Mouse (Mus musculus) kidney, postnatal 0 days (tissue): ENCODE results near the gene 4933428M09Rik. TPM values are rescaled to one million over a fixed set of nuclear protein-coding genes. Genes with fewer than 3 reads are reported as not detected.
"Not testable (repeated sequence)": the region's sequence is repeated elsewhere in the genome, so short reads cannot be mapped to it uniquely, and the experiment has no call there.

Experiments used
- ATAC-seq: fragments of 200-750 bp; cut with Nextera tagmentation; replicated peaks from 2 replicates; pipeline ENCODE4 v1.8.0; 2017; ENCODE audit warnings: low read depth, moderate number of reproducible peaks, moderate TSS enrichment, moderate library complexity; ENCODE audit not compliant: low FRiP score
- DNase-seq: peaks from one replicate; pipeline ENCODE4 v3.0.0-alpha.2; 2016; ENCODE audit warnings: low spot score
- H3K27ac ChIP-seq: fragments of 300-500 bp; sonication (generic); 2 replicates; pipeline ENCODE4 v1.5.1; 2014; ENCODE audit warnings: mild to moderate bottlenecking
- H3K27me3 ChIP-seq: fragments of 300-500 bp; sonication (generic); 2 replicates; pipeline ENCODE4 v1.6.1; 2014; ENCODE audit warnings: low read length, mixed read lengths; ENCODE audit not compliant: insufficient read depth
- H3K36me3 ChIP-seq: fragments of 300-500 bp; sonication (generic); 2 replicates; pipeline ENCODE4 v1.6.1; 2014; ENCODE audit warnings: low read length, mixed read lengths; ENCODE audit not compliant: insufficient read depth
- H3K4me1 ChIP-seq: fragments of 300-500 bp; sonication (generic); replicated peaks from 2 replicates; pipeline ENCODE4 v1.6.1; 2014; ENCODE audit warnings: antibody characterized with exemption, low read length, mixed read lengths; ENCODE audit not compliant: insufficient read depth
- H3K4me2 ChIP-seq: fragments of 300-500 bp; sonication (generic); 2 replicates; pipeline ENCODE4 v1.6.1; 2014; ENCODE audit warnings: mild to moderate bottlenecking, low read length, moderate library complexity, mixed read lengths
- H3K4me3 ChIP-seq: fragments of 300-500 bp; sonication (generic); replicated peaks from 2 replicates; pipeline ENCODE4 v1.5.1; 2014; ENCODE audit warnings: low read depth, low read length
- H3K9ac ChIP-seq: fragments of 300-500 bp; sonication (generic); 2 replicates; pipeline ENCODE4 v1.6.1; 2014; ENCODE audit warnings: low read depth, low read length
- H3K9me3 ChIP-seq: fragments of 300-500 bp; sonication (generic); replicated peaks from 2 replicates; pipeline ENCODE4 v1.6.1; 2016; ENCODE audit warnings: low read length, inconsistent platforms, mixed read lengths
- CTCF ChIP-seq: IDR thresholded peaks from 2 replicates; pipeline ENCODE4 v1.5.1; 2016; ENCODE audit warnings: antibody characterized with exemption, low read depth, mild to moderate bottlenecking, moderate library complexity
- WGBS: fragments of 180-500 bp; shearing (Covaris S2); extraction: QIAGEN DNeasy Blood & Tissue Kit; methylation state at CpG from one replicate; pipeline ENCODE4 v1.1.7; 2014; 5-methylcytosine and 5-hydroxymethylcytosine counted together
- polyA plus RNA-seq: library from polyadenylated mRNA; unstranded; fragments of >200 nt; fragmentation: Nextera tagmentation; extraction: Ambion mirVana; gene quantifications from 2 replicates; pipeline ENCODE4 v1.2.1, GENCODE M21; 2015

4933428M09Rik gene
- not detected in 2 replicates for polyA plus RNA-seq

GRCm38 (mm10) chrX:139178928-139179327 lies at the start of gene 4933428M09Rik:
TSS of gene 4933428M09Rik (plus strand) at chrX:139179228.
- no peak within 1 kb of the TSS for H3K9ac ChIP-seq
- no peaks in the 10 kb centered on the region for H3K9me3 ChIP-seq
- H3K27me3 ChIP-seq, result no peaks in the 10 kb centered on the region
- no peak within 1 kb of the TSS for H3K27ac ChIP-seq
- no peak within 1 kb of the TSS for H3K4me3 ChIP-seq
- no peaks in the 10 kb centered on the region for H3K36me3 ChIP-seq
- TF ChIP-seq CTCF, result no peak
- no peak for ATAC-seq
- no peak for DNase-seq
- WGBS, result 85% methylated on average over 8 of the region's 8 CpGs
- no peak within 1 kb of the TSS for H3K4me2 ChIP-seq
- no peaks in the 10 kb centered on the region for H3K4me1 ChIP-seq

DNA sequence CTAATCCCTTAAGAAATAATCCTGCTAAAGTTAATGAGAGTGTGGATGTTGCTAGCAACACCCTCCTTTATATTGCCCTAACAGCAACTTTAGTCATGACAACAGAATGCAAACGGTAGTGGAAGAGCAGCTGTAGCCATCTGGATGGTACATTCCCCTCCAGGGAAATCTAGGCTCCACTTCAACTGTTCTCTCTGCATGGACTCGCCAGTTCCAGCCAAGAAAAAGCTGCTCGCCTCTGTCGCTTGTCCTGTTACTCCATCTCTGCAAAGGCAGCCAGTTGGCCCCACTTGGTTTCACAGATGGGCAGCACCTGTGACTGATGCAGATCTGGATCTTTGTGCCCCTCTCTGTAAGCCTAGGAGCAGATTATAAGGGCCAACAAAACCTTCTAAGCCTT lies 45.0 kb upstream of the 4933428M09Rik start:
- no peak for TF ChIP-seq CTCF
- Histone ChIP-seq H3K27ac (no peak overlapping the region), H3K4me1 (no peaks in the 10 kb centered on the region), H3K9me3 (no peaks in the 10 kb centered on the region), H3K4me3 (no peak overlapping the region), H3K27me3 (no peaks in the 10 kb centered on the region), H3K36me3 (no peaks in the 10 kb centered on the region), H3K9ac (no peak overlapping the region), H3K4me2 (no peak overlapping the region)
- ATAC-seq (no peak), DNase-seq (peak; percentile 28)
- 71% methylated on average over 4 of the region's 4 CpGs for WGBS

DNA sequence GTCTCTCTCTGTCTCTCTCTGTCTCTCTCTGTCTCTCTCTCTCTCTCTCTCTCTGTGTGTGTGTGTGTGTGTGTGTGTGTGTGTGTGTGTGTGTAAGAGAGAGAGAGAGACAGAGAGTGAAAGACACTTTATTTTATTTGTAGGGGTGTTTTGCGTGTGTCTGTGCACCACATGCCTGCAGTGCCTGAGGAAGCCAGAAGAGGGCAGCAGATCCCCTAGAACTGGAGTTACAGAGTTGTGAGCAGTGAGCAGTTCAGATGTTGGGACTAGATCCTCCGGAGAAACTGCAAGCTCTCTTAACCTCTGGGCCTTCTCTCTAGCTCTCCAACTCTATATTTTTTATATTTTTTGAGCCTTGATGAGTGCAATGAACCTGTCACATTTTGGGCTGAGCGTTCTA lies 12.5 kb downstream of the 4933428M09Rik start:
- 85% methylated on average over 3 of the region's 3 CpGs for WGBS
- H3K36me3 ChIP-seq, H3K9me3 ChIP-seq, H3K27me3 ChIP-seq, H3K27ac ChIP-seq, H3K4me1 ChIP-seq, H3K4me2 ChIP-seq, ATAC-seq, H3K9ac ChIP-seq, H3K4me3 ChIP-seq, DNase-seq: not testable (repeated sequence)
- peak; percentile 36; the same call in 1 of the 2 replicates for TF ChIP-seq CTCF

DNA sequence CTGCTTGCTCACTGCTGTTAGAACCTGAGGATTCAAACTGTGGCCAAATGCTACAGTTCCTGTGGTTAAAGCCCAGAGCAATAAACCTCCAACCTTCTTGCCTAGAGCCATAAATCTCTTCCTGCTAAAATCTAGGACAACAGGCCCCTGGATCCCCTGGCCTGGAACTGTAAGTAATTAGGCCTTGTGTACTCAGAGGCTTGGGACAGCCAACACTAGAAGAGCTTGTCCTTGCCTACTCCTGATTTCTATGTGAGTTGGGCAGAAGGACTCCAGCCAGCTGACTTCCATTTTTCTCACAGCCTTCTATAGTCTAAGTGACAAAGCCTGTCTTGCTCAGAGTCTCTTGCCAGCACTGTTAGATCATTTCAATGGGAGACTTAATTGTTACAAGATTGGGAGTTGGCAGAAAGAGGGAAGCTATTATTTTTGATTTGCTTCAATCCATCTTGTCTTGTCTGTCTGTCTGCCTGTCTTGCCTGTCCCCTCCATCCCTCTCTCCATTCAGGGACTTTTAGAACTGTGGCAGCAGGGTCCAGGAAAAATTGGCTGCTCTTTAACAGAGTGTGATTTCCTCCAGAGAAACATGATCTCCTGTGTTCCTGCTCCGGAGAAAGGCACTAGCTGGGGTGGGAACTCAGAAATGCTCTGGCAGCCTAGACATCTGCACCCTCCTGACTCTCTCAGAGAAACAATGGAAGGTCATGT lies 15.7 kb downstream of the 4933428M09Rik start:
- no peaks in the 10 kb centered on the region for H3K9me3 ChIP-seq
- H3K36me3 ChIP-seq, result no peaks in the 10 kb centered on the region
- ATAC-seq (no peak), DNase-seq (peak; percentile 41)
- no peak overlapping the region for H3K4me2 ChIP-seq
- 37% methylated on average over 1 of the region's 1 CpGs for WGBS
- H3K4me3 ChIP-seq, result no peak overlapping the region
- no peaks in the 10 kb centered on the region for H3K27me3 ChIP-seq
- H3K27ac ChIP-seq, result no peak overlapping the region
- no peak overlapping the region for H3K9ac ChIP-seq
- TF ChIP-seq CTCF, result no peak
- no peaks in the 10 kb centered on the region for H3K4me1 ChIP-seq

DNA sequence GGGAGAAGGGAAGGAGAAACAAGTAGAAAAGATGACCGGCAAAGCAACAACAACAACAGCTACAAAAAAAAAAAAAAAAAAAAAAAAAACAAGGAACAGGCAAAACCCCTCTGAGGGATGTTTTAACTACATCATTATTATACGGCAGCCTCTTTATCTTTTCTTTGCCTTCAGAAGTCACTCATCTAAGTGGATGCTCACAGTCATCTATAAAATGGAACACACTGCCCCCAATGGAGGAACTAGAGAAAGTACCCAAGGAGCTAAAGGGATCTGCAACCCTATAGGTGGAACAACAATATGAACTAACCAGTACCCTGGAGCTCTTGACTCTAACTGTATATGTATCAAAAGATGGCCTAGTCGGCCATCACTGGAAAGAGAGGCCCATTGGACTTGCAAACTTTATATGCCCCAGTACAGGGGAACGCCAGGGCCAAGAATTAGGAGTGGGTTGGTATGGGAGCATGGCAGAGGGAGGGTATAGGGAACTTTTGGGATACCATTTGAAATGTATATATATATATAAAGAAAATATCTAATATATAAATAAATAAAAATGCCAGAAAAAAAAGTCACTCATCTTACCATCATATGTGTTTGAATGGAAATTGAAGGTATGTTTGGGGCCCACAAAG lies 30.3 kb downstream of the 4933428M09Rik start:
- peak; percentile 12; the same call in 1 of the 2 replicates for TF ChIP-seq CTCF
- H3K4me1 ChIP-seq, H3K9me3 ChIP-seq, H3K27me3 ChIP-seq, H3K36me3 ChIP-seq, H3K27ac ChIP-seq, H3K4me3 ChIP-seq, ATAC-seq, H3K9ac ChIP-seq, DNase-seq: not testable (repeated sequence)
- 84% methylated on average over 4 of the region's 4 CpGs for WGBS
- H3K4me2 ChIP-seq, result peak overlapping the region; percentile 61

DNA sequence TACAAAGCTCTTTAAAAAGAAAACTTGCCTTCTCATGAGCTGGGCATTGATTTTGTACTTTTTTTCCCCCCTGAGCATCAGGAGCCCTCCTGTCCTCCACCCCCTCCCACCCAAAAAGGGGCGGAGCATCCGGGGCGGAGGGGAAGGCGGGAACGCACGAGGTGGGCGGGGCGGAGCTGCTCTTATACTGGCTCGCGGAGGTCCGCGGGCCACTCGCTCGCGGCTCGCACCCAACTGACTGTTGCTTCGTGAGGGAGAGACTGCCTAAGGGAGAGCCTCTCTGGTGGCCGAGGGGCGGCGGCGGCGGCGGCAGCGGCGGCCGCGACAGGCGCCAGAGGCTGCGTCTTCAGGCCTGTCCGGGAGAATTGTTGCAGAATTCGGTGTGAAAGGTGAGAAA lies 30.8 kb downstream of the 4933428M09Rik start, which contains the start of gene Mum1l1:
Mum1l1 (plus strand) TSS at position 214 of the 397 bp plus-strand sequence.
- Histone ChIP-seq H3K27ac (0 out of 2 replicates have a peak within 1 kb of the TSS, but pooled peaks have one; percentile 13), H3K4me1 (no peaks in the 10 kb centered on the region), H3K9ac (0 out of 2 replicates have a peak within 1 kb of the TSS, but pooled peaks have one; percentile 40), H3K4me3 (peak within 1 kb of the TSS; percentile 37), H3K4me2 (peak within 1 kb of the TSS; percentile 61), H3K27me3 (no peaks in the 10 kb centered on the region), H3K9me3 (no peaks in the 10 kb centered on the region), H3K36me3 (no peaks in the 10 kb centered on the region)
- TF ChIP-seq CTCF, result no peak
- WGBS, result 31% methylated on average over 31 of the region's 31 CpGs
- ATAC-seq (peak; percentile 93), DNase-seq (peak; percentile 75)
